Mouse (Mus musculus): ENCODE results near the gene Rab35. TPM values are rescaled to one million over a fixed set of nuclear protein-coding genes. Genes with fewer than 3 reads are reported as not detected.

Gene Rab35
- polyA plus RNA-seq, 1 experiment from 2014 or later = 17.0 TPM

GRCm38 (mm10) chr5:115623694-115624440, 7.8 kb upstream of the Rab35 start:
- Histone ChIP-seq H3K9ac (no peak overlapping the region), H3K4me3 (no peak overlapping the region), H3K4me2 (no peak overlapping the region), H3K27me3 (no peaks in the 10 kb centered on the region), H3K9me3 (no peaks in the 10 kb centered on the region), H3K27ac (no peak overlapping the region), H3K36me3 (peaks cover 36% of the 10 kb centered on the region), H3K4me1 (no peaks in the 10 kb centered on the region)
- ATAC-seq (ENCODE audit: insufficient number of reproducible peaks, low FRiP score, low TSS enrichment, low read depth) = no peak
- 86% methylated on average over 9 of the region's 9 CpGs for WGBS

- Histone ChIP-seq H3K4me1 (peaks cover 11% of the 10 kb centered on the region), H3K4me3 (no peak overlapping the region), H3K4me2 (no peak overlapping the region), H3K9me3 (no peaks in the 10 kb centered on the region), H3K9ac (no peak overlapping the region), H3K27ac (no peak overlapping the region), H3K27me3 (no peaks in the 10 kb centered on the region), H3K36me3 (peaks cover 12% of the 10 kb centered on the region)
- no peak for ATAC-seq (ENCODE audit: insufficient number of reproducible peaks, low FRiP score, low TSS enrichment, low read depth)
- 81% methylated on average over 10 of the region's 10 CpGs for WGBS
Observed at GRCm38 (mm10) chr5:115626237-115626886, 5.3 kb upstream of the Rab35 start.

DNA sequence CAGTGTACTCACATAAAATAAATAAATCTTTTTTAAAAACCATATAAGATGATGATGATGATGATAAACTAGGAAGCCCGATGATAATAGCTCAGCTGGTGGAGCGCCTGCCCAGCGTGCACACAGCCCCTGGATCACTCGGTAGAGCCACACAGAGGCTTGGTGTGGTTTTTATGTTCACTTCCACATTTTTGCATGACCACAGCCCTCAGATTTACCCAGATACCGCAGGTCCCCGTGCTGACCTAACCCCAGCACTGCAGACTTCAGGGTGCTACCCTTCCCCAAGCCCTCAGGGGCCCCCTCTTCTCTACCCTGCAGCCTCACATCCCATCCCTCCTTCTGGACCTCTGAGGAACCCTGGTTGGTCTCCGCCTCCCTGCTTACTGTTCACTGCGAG, 3.6 kb upstream of the Rab35 start:
- 71% methylated on average over 8 of the region's 8 CpGs for WGBS

DNA sequence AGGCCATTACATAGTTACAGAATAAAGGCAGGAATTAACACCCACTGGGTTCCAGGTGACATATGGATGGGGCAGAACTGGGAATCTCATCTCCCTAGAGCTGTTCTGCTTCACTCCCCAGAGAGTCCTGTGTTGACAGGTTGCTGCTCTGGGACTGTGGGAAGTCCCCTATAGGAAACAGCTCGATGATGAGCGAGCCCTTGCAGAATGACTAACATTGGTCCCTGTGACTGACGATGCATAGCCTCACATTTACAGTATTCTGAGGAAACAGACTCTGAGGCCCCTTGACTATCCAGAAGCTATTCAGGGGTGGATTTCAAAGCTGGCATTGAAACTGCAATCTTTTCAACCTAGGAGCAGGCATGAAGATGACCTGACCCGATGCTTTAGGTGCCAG, 2.0 kb upstream of the Rab35 start:
- 93% methylated on average over 4 of the region's 4 CpGs for WGBS
- H3K4me3 ChIP-seq = no peak overlapping the region
- ATAC-seq (ENCODE audit: insufficient number of reproducible peaks, low FRiP score, low TSS enrichment, low read depth) = no peak

More for the DNA sequence above, 3.6 kb upstream of the Rab35 start:
- Histone ChIP-seq H3K4me2 (no peak overlapping the region), H3K27me3 (no peaks in the 10 kb centered on the region), H3K9ac (no peak overlapping the region), H3K27ac (no peak overlapping the region), H3K36me3 (peaks cover 1% of the 10 kb centered on the region; the same call in 1 of the 2 replicates), H3K9me3 (no peaks in the 10 kb centered on the region), H3K4me1 (peaks cover 19% of the 10 kb centered on the region), H3K4me3 (no peak overlapping the region)
- no peak for ATAC-seq (ENCODE audit: insufficient number of reproducible peaks, low FRiP score, low TSS enrichment, low read depth)

DNA sequence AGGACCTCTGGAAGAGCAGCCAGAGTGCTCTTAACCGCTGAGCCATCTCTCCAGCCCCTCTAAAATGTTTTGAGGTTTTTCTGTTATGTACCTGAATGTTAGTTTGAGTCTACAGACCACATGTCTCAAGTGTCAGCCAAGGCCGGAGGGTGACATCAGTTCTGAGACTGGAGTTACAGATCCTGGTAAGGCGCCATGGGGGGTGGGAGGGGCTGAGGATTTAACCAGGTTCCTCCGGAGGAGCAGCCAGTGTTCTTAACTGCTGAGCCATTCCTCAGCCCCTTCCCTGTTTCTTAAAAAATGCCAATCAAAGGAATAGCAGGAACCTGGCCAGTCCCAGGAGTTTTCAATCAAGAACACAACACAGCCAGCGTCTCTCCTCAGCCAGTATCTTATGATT, 1.4 kb upstream of the Rab35 start:
- H3K9me3 ChIP-seq = no peaks in the 10 kb centered on the region
- peak overlapping the region; percentile 81 for H3K4me3 ChIP-seq
- H3K4me2 ChIP-seq = no peak overlapping the region; the same call in 1 of the 2 replicates
- H3K27me3 ChIP-seq = no peaks in the 10 kb centered on the region
- no peaks in the 10 kb centered on the region for H3K36me3 ChIP-seq
- no peak overlapping the region for H3K27ac ChIP-seq
- peaks cover 36% of the 10 kb centered on the region for H3K4me1 ChIP-seq
- 34% methylated on average over 5 of the region's 5 CpGs for WGBS
- H3K9ac ChIP-seq = no peak overlapping the region
- ATAC-seq (ENCODE audit: insufficient number of reproducible peaks, low FRiP score, low TSS enrichment, low read depth) = no peak

More for the DNA sequence above, 2.0 kb upstream of the Rab35 start:
- Histone ChIP-seq H3K27me3 (no peaks in the 10 kb centered on the region), H3K4me1 (peaks cover 34% of the 10 kb centered on the region), H3K27ac (no peak overlapping the region), H3K4me2 (no peak overlapping the region), H3K9ac (no peak overlapping the region), H3K36me3 (no peaks in the 10 kb centered on the region), H3K9me3 (no peaks in the 10 kb centered on the region)

DNA sequence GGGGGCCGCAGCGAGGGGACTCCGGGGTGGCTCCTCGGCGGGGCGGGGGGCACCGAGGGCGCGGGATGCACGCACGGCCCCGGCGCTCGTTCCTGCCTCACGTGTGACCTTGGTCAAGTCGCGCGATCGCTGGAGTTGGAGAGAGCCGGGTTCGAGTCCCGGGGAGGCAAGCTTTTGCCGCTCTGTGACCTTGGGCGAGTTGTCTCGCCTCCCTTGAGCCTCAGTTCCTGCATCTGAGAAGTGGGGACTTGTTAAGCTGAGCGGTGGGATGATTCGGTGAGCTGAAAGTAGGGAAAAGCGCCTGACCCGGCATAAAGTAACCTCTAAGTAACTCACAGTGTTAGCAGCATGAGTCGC, 628 bp downstream of the Rab35 start:
- no peaks in the 10 kb centered on the region for H3K9me3 ChIP-seq
- H3K27ac ChIP-seq = peak overlapping the region; percentile 86
- peak overlapping the region; percentile 60 for H3K4me2 ChIP-seq
- peak overlapping the region; percentile 81 for H3K4me3 ChIP-seq
- ATAC-seq (ENCODE audit: insufficient number of reproducible peaks, low FRiP score, low TSS enrichment, low read depth) = 0 out of 2 replicates have a peak, but pooled peaks have one; percentile 5
- 0 out of 2 replicates have a peak, but pooled peaks cover 2% of the 10 kb centered on the region for H3K36me3 ChIP-seq
- WGBS = under 1% methylated on average over 20 of the region's 30 CpGs
- H3K4me1 ChIP-seq = peaks cover 40% of the 10 kb centered on the region
- no peaks in the 10 kb centered on the region for H3K27me3 ChIP-seq
- H3K9ac ChIP-seq = peak overlapping the region; percentile 81

GRCm38 (mm10) chr5:115633060-115633459, 1.4 kb downstream of the Rab35 start:
- 52% methylated on average over 4 of the region's 4 CpGs for WGBS
- Histone ChIP-seq H3K27me3 (no peaks in the 10 kb centered on the region), H3K36me3 (0 out of 2 replicates have a peak, but pooled peaks cover 5% of the 10 kb centered on the region), H3K27ac (0 out of 2 replicates have a peak overlapping the region, but pooled peaks have one; percentile 6), H3K4me1 (peaks cover 40% of the 10 kb centered on the region), H3K9ac (no peak overlapping the region), H3K4me3 (peak overlapping the region; percentile 81), H3K4me2 (peak overlapping the region; percentile 60), H3K9me3 (no peaks in the 10 kb centered on the region)
- ATAC-seq (ENCODE audit: insufficient number of reproducible peaks, low FRiP score, low TSS enrichment, low read depth) = no peak

- H3K36me3 ChIP-seq = peaks cover 15% of the 10 kb centered on the region
- no peaks in the 10 kb centered on the region for H3K9me3 ChIP-seq
- no peak overlapping the region for H3K4me2 ChIP-seq
- WGBS = 87% methylated on average over 8 of the region's 8 CpGs
- H3K4me3 ChIP-seq = no peak overlapping the region
- ATAC-seq (ENCODE audit: insufficient number of reproducible peaks, low FRiP score, low TSS enrichment, low read depth) = no peak
- H3K9ac ChIP-seq = no peak overlapping the region
- peaks cover 40% of the 10 kb centered on the region for H3K4me1 ChIP-seq
- H3K27ac ChIP-seq = no peak overlapping the region
- H3K27me3 ChIP-seq = no peaks in the 10 kb centered on the region
Observed at GRCm38 (mm10) chr5:115634046-115634445, 2.3 kb downstream of the Rab35 start.

GRCm38 (mm10) chr5:115635536-115635935, 3.8 kb downstream of the Rab35 start:
- peaks cover 37% of the 10 kb centered on the region for H3K4me1 ChIP-seq
- no peak overlapping the region for H3K9ac ChIP-seq
- H3K9me3 ChIP-seq = no peaks in the 10 kb centered on the region
- H3K4me3 ChIP-seq = no peak overlapping the region
- H3K4me2 ChIP-seq = no peak overlapping the region
- ATAC-seq (ENCODE audit: insufficient number of reproducible peaks, low FRiP score, low TSS enrichment, low read depth) = no peak
- no peak overlapping the region for H3K27ac ChIP-seq
- peaks cover 30% of the 10 kb centered on the region for H3K36me3 ChIP-seq
- 84% methylated on average over 6 of the region's 6 CpGs for WGBS
- H3K27me3 ChIP-seq = no peaks in the 10 kb centered on the region

GRCm38 (mm10) chr5:115644192-115644591, 12.5 kb downstream of the Rab35 start:
- Histone ChIP-seq H3K4me1 (no peaks in the 10 kb centered on the region), H3K27ac (no peak overlapping the region), H3K36me3 (peaks cover 96% of the 10 kb centered on the region), H3K27me3 (no peaks in the 10 kb centered on the region), H3K9ac (no peak overlapping the region), H3K4me3 (no peak overlapping the region), H3K4me2 (no peak overlapping the region), H3K9me3 (no peaks in the 10 kb centered on the region)
- 90% methylated on average over 9 of the region's 9 CpGs for WGBS
- no peak for ATAC-seq (ENCODE audit: insufficient number of reproducible peaks, low FRiP score, low TSS enrichment, low read depth)

GRCm38 (mm10) chr5:115648876-115649275, 17.2 kb downstream of the Rab35 start:
- Histone ChIP-seq H3K36me3 (peaks cover 51% of the 10 kb centered on the region), H3K9ac (no peak overlapping the region), H3K27ac (no peak overlapping the region), H3K9me3 (no peaks in the 10 kb centered on the region), H3K4me3 (no peak overlapping the region), H3K4me2 (no peak overlapping the region), H3K27me3 (no peaks in the 10 kb centered on the region), H3K4me1 (peaks cover 11% of the 10 kb centered on the region)
- 60% methylated on average over 3 of the region's 3 CpGs for WGBS
- no peak for ATAC-seq (ENCODE audit: insufficient number of reproducible peaks, low FRiP score, low TSS enrichment, low read depth)

DNA sequence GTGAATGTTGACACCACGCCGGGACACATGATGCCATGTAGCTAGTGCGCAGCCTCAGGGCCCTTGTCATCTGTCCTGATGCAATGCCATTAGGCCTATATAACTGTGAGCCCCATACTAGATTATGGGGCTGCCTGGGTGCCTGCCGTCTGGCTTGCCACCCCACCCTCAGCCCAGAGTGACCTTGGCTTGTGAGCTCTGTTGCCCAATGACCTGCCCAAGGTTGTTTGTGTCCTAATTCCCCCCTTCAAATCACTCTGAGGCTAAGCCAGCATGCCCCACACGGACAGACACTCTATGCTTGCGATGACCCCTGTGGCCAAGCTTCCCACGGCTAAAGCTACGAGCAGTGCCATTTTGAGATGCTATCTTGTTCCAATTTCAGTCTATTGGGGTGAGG, 18.0 kb downstream of the Rab35 start:
- no peaks in the 10 kb centered on the region for H3K27me3 ChIP-seq
- no peak overlapping the region for H3K4me3 ChIP-seq
- H3K4me1 ChIP-seq = peaks cover 11% of the 10 kb centered on the region
- H3K27ac ChIP-seq = no peak overlapping the region
- H3K9me3 ChIP-seq = no peaks in the 10 kb centered on the region
- WGBS = 90% methylated on average over 8 of the region's 8 CpGs
- peaks cover 43% of the 10 kb centered on the region for H3K36me3 ChIP-seq
- H3K9ac ChIP-seq = no peak overlapping the region
- H3K4me2 ChIP-seq = no peak overlapping the region
- ATAC-seq (ENCODE audit: insufficient number of reproducible peaks, low FRiP score, low TSS enrichment, low read depth) = no peak
